Mouse (Mus musculus): ENCODE data around the gene Olfr424. TPM values are rescaled to one million over a fixed set of nuclear protein-coding genes. Genes with fewer than 3 reads are reported as not detected.

Gene Olfr424
- not detected for total RNA-seq (2021)
- long read RNA-seq, experiment 1 = 0 reads
- long read RNA-seq, experiment 2 = 0 reads

- DNase-seq (ENCODE audit: low spot score in 2 of 2) = no peak
Observed at GRCm38 (mm10) chr1:174131217-174131616, at the start of gene Olfr424. TSS of gene Olfr424 (plus strand) at chr1:174131517.

GRCm38 (mm10) chr1:174084031-174084430 lies 47.3 kb upstream of the Olfr424 start, which contains the start of gene Olfr429:
TSS of gene Olfr429 (plus strand) at chr1:174084331.
- no peak for DNase-seq (ENCODE audit: low spot score in 2 of 2)

GRCm38 (mm10) chr1:174096591-174096990 lies 34.7 kb upstream of the Olfr424 start, which contains the start of gene Olfr427:
TSS of gene Olfr427 (plus strand) at chr1:174096891.
- DNase-seq (ENCODE audit: low spot score in 2 of 2) = no peak

- DNase-seq (ENCODE audit: low spot score in 2 of 2) = no peak
Observed at GRCm38 (mm10) chr1:174103735-174104134, 27.6 kb upstream of the Olfr424 start.

- no peak for DNase-seq (ENCODE audit: low spot score in 2 of 2)
Observed at GRCm38 (mm10) chr1:174121062-174121461, 10.3 kb upstream of the Olfr424 start, which contains the start of gene Olfr231. TSS of gene Olfr231 (minus strand) at chr1:174121162.

- no peak for DNase-seq (ENCODE audit: low spot score in 2 of 2)
Observed at GRCm38 (mm10) chr1:174131999-174132398, 682 bp downstream of the Olfr424 start.

GRCm38 (mm10) chr1:174141384-174141783 lies 10.1 kb downstream of the Olfr424 start:
- no peak for DNase-seq (ENCODE audit: low spot score in 2 of 2)

- DNase-seq (ENCODE audit: low spot score in 2 of 2) = no peak
Observed at GRCm38 (mm10) chr1:174146696-174147095, 15.4 kb downstream of the Olfr424 start.

GRCm38 (mm10) chr1:174149289-174149688 lies 18.0 kb downstream of the Olfr424 start:
- DNase-seq (ENCODE audit: low spot score in 2 of 2) = no peak

- DNase-seq (ENCODE audit: low spot score in 2 of 2) = no peak
Observed at GRCm38 (mm10) chr1:174155333-174155732, 24.0 kb downstream of the Olfr424 start, which contains the start of gene Olfr420. TSS of gene Olfr420 (plus strand) at chr1:174155633.

- no peak for DNase-seq (ENCODE audit: low spot score in 2 of 2)
Observed at GRCm38 (mm10) chr1:174157622-174158021, 26.3 kb downstream of the Olfr424 start.

- no peak for DNase-seq (ENCODE audit: low spot score in 2 of 2)
Observed at GRCm38 (mm10) chr1:174158512-174158911, 27.2 kb downstream of the Olfr424 start.

- no peak for DNase-seq (ENCODE audit: low spot score in 2 of 2)
Observed at GRCm38 (mm10) chr1:174159095-174159494, 27.8 kb downstream of the Olfr424 start.

GRCm38 (mm10) chr1:174169024-174169423 lies 37.7 kb downstream of the Olfr424 start:
- DNase-seq (ENCODE audit: low spot score in 2 of 2) = no peak

- DNase-seq (ENCODE audit: low spot score in 2 of 2) = no peak
Observed at GRCm38 (mm10) chr1:174170706-174171501, 39.6 kb downstream of the Olfr424 start.

GRCm38 (mm10) chr1:174171537-174171936 lies 40.2 kb downstream of the Olfr424 start:
- DNase-seq (ENCODE audit: low spot score in 2 of 2) = no peak

GRCm38 (mm10) chr1:174172605-174173004 lies 41.3 kb downstream of the Olfr424 start, which contains the start of gene Spta1:
TSS of gene Spta1 (plus strand) at chr1:174172776.
- DNase-seq (ENCODE audit: low spot score in 2 of 2) = no peak

Other genes starting within 250 kb of the Olfr424 start
- gene Ifi211, start 218.5 kb upstream of the Olfr424 start, total RNA-seq (2021) = 1 to 10 TPM; 1.0 to 1.4 TPM
- 1 to 10 TPM; 6.1 to 7.1 TPM for gene Mndal, start 189.0 kb upstream of the Olfr424 start, total RNA-seq (2021)
- 1 to 10 TPM; 3.0 to 4.4 TPM for gene Ifi203, start 188.8 kb upstream of the Olfr424 start, total RNA-seq (2021)
- gene Ifi202b, start 148.8 kb upstream of the Olfr424 start, total RNA-seq (2021) = not detected
- gene Ifi205, start 99.7 kb upstream of the Olfr424 start, total RNA-seq (2021) = 1 to 10 TPM; 1.3 to 1.7 TPM
- gene Olfr433, start 90.8 kb upstream of the Olfr424 start, total RNA-seq (2021) = not detected
- gene Olfr432, start 82.3 kb upstream of the Olfr424 start, total RNA-seq (2021) = not detected
- not detected for gene Olfr430, start 64.9 kb upstream of the Olfr424 start, total RNA-seq (2021)
- not detected for gene Olfr429, start 47.2 kb upstream of the Olfr424 start, total RNA-seq (2021)
- gene Olfr427, start 34.6 kb upstream of the Olfr424 start, total RNA-seq (2021) = not detected
- gene Olfr231, start 10.4 kb upstream of the Olfr424 start, total RNA-seq (2021) = not detected
- not detected for gene Olfr420, start 24.1 kb downstream of the Olfr424 start, total RNA-seq (2021)
- gene Spta1, start 41.3 kb downstream of the Olfr424 start, total RNA-seq (2021) = under 1 TPM; 0.39 to 0.83 TPM
- gene Olfr419, start 120.5 kb downstream of the Olfr424 start, total RNA-seq (2021) = not detected
- not detected for gene Mptx1, start 199.0 kb downstream of the Olfr424 start, total RNA-seq (2021)
- gene Olfr417, start 233.6 kb downstream of the Olfr424 start, total RNA-seq (2021) = not detected

Measured in gastrocnemius, postnatal 4 days (tissue).